Mouse (Mus musculus): Measurements from ENCODE around the gene Gpn3. TPM values are rescaled to one million over a fixed set of nuclear protein-coding genes. Genes with fewer than 3 reads are reported as not detected.

Gpn3 gene
- 10 to 100 TPM; 19.9 to 20.6 TPM for total RNA-seq (2021)

DNA sequence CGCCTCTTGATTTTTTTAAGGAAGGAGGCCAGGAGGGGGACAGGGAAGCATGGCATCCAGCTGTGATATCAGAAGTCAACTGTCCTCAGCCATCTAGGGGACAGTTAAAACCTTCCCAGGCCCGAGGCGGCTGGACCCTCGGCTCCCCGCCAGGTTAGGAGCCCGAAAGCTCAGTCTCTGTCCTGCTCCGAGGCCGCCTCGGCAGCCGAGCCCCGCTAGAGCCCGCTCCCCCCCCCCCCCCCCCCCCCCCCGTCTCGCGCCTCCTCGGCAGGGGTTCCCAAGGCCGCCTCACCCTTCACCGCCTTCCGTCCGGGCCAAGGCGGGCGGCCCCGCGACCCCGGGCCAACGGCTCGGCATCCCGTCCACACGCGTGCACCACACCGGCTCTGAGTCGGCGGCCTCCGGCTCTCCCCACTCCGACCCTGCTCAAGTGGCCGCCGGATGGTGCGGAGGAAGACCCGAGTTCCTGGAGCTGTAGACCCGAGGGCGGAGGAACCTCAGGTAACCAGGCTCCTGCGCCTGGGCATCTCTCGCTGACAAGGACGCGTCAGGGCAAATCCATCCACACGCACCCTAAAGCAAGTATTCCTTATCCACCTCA, at the start of gene Gpn3:
Gene Gpn3 (plus strand): TSS at position 286 of the 601 bp plus-strand sequence.
- intact Hi-C loops (cut with DNase I): no loop called here
- peak; percentile 73 for DNase-seq

DNA sequence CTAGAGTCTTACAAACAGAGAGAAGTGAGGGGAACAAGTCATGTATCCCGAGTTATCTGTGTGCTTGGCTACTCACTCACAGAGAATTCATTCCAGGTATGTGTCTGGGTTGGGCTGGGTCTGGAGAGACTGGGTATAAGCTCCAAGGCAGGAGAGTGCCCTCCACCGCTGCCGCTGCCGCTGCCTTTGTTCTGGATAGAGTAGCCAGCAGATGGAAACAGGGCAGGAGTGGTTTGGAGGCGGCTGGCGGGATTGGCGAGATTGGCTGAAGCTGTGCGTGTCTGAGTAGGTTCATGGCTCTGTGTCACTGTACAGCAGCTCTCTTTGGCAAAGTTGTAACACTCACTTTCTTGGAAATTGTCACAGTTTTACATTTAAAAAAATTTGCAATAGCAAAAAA, 48.2 kb upstream of the Gpn3 start:
- intact Hi-C loops (cut with DNase I): no loop called here

GRCm38 (mm10) chr5:122324608-122325431, 46.9 kb upstream of the Gpn3 start:
- intact Hi-C loops (cut with DNase I): no loop called here
- peak; percentile 17 for DNase-seq

More for the DNA sequence above, 48.2 kb upstream of the Gpn3 start:
- DNase-seq: no peak

- intact Hi-C loops (cut with DNase I): no loop called here
- no peak for DNase-seq
Measured at GRCm38 (mm10) chr5:122325477-122325876, 46.2 kb upstream of the Gpn3 start.

DNA sequence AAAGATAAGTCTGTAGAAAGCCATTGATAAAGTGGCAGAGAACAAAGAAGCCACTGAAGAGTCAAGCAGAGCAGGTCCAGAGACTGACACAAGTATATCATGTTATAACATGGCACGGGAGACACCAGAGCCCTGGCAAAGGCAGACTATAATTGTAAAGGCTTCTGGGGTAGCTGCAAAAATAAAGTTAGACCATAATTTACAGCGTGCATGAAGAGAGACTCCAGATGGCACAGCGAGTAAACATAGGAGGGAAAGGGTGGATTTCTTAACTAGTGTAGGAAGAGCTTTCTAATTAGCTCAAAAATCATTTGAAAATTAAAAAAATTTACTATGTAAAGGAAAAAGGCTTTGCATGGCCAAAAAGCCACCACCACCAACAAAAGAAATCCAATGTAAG, 44.4 kb upstream of the Gpn3 start:
- DNase-seq: no peak
- intact Hi-C loops (cut with DNase I): no loop called here

DNA sequence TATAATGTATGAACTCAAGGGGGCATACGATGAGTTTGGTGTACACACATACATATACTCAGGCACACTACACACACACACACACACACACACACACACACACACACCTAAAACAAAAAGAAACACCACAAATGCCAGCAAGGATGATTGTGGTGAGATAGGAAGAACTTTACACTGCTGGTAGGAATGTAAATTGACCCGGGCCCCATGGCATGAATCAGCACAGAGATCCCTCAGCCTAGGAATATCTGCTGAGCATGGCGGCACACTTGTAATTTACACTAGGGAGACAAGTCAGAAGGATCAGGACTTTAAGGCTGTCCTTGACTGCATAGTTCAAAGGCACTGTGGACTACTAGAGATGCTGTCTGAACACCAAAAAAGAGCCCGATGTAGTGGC, 41.4 kb upstream of the Gpn3 start:
- intact Hi-C loops (cut with DNase I): no loop called here
- DNase-seq: no peak

GRCm38 (mm10) chr5:122334682-122335081, 37.0 kb upstream of the Gpn3 start:
- intact Hi-C loops (cut with DNase I): no loop called here
- no peak for DNase-seq

DNA sequence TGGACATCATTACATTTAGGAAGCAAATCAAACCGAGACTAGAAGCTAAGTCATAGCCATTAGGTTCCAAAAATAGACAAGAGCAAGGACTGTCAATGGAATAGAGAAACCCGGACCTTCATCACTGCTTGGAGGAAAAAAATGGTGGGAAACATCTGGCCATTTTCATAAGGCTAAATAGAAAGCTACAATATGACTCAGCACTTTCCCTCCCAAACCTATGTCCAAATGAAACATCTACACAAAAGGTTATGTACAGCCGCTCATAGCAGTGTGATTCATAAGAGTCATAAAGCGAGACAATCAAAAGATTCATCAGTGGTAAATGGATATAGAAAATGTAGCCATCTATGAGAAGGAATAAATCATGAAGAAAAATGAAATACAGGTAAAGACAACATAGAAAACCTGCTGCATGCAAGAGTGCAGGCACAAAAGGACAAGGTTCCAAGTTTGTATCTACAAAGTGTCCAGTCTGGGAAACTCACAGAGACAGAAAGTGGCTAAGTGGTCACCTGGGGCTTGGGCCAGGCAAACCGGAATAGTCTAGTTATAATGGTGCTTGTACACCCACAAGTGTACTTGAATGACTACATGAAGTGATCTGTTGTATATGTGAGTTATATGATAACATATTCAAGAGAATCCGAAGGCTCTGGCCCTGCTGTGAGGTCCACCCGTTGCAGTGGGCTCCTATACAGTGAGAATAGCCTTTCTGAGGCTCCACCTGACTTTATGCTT, 35.0 kb upstream of the Gpn3 start:
- intact Hi-C loops (cut with DNase I): no loop called here
- DNase-seq: no peak

- no peak for DNase-seq
- intact Hi-C loops (cut with DNase I): loop anchor here (5.0 kb wide), 1 partner anchor 211 kb away; no protein-coding TSS in a partner anchor
Measured at GRCm38 (mm10) chr5:122342874-122343273, 28.8 kb upstream of the Gpn3 start.

DNA sequence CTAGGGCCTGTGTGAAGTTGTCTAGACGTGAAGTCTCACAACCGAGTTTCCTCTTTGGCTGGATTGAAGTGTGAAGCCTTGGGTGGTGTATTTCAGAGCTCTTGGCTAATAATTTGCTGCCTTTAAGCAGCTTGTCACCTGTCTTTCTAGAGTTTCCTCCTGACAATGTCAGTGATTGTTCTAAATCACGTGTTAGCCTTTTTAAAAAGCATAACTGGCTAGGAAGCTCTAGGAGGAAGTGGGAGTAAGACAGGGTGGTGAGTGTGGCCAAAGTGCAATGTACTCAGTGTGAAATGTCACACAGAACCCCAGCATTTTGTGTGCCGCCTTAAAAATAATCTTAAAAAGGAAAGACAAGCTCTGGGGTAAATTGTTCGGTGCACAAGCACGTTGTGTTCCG, 27.9 kb upstream of the Gpn3 start:
- no peak for DNase-seq
- intact Hi-C loops (cut with DNase I): loop anchor here (2.0 to 5.0 kb wide), 2 partner anchors 77 to 211 kb away; no protein-coding TSS in a partner anchor

DNA sequence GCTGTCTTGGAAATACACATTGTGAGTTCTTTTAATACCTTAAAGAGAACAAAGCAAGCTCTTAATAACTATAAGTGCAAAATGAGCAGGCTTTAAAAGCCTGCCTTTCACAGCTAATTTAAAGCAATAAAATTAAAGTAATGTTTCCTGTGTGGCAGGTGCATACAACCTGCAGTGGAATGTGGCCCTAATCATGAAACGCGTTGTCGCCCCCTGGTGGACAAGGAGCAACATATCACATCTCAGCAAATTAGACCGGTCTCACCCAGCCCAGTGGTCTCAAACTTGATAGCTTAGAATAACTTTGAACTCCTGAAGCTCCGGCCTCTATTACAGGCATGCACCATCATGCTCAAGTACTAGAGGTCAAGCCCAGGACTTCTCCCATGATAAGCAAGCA, 27.4 kb upstream of the Gpn3 start:
- peak; percentile 78 for DNase-seq
- intact Hi-C loops (cut with DNase I): loop anchor here (2.0 to 5.0 kb wide), 2 partner anchors 77 to 212 kb away; no protein-coding TSS in a partner anchor

GRCm38 (mm10) chr5:122345777-122346176, 25.9 kb upstream of the Gpn3 start:
- peak; percentile 8 for DNase-seq
- intact Hi-C loops (cut with DNase I): loop anchor here (2.0 kb wide), 1 partner anchor 79 kb away; no protein-coding TSS in a partner anchor

- intact Hi-C loops (cut with DNase I): no loop called here
- peak; percentile 98 for DNase-seq
Measured at GRCm38 (mm10) chr5:122353807-122354491, 17.7 kb upstream of the Gpn3 start, which contains the start of the genes Rad9b and Vps29. Rad9b (minus strand) TSS chr5:122354233. Vps29 (plus strand) TSS chr5:122354369.

- intact Hi-C loops (cut with DNase I): no loop called here
- no peak for DNase-seq
Measured at GRCm38 (mm10) chr5:122354492-122355067, 17.1 kb upstream of the Gpn3 start.

DNA sequence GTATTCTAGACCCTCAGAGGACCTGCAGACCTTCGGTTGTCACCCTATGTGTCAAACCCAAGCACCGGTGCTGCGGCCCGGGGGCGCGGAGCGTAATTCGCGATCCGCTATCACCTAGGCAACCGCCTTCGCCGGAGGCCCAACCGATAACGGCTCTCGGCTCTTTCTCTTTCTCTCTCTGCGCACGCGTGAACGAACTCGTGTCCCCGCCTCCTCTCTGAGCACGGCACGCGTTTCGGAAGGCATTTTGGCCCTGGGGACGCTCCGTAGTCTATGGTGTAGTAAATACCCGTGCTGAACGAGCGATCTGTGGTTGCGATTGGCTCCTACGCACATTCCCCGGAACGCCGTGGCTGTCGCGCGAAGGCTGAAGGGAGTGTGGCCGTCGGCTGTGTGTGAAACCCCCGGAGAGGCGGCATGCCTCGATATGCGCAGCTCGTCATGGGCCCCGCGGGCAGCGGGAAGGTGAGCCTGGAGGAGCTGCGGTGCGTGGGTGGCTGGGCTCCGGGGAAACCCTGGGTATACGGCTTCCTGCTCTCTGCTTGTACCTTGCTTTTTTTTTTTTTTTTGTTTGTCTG, 605 bp downstream of the Gpn3 start, which contains the start of gene Fam216a:
Gene Fam216a (minus strand): TSS at position 173 of the 578 bp plus-strand sequence.
- DNase-seq: peak; percentile 99
- intact Hi-C loops (cut with DNase I): no loop called here

DNA sequence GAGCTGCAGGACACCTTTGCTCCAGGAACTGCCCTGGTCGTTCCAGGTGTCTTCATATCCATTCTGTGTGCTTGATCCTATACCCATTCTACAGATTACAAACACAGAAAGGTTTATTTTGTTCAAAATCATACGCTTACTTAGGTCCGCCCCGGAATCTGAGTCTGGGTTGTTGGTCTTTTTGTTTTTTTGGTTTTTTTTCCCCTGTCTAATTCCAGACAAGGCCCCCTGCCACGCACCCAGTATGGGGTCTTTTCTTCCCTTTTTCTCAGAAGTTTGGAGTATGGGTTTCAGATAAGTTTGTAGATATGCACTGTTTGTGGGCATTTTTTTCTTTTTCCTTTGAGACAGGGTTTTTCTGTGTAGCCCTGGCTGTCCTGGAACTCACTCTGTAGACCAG, 1.2 kb downstream of the Gpn3 start:
- intact Hi-C loops (cut with DNase I): no loop called here
- DNase-seq: no peak

DNA sequence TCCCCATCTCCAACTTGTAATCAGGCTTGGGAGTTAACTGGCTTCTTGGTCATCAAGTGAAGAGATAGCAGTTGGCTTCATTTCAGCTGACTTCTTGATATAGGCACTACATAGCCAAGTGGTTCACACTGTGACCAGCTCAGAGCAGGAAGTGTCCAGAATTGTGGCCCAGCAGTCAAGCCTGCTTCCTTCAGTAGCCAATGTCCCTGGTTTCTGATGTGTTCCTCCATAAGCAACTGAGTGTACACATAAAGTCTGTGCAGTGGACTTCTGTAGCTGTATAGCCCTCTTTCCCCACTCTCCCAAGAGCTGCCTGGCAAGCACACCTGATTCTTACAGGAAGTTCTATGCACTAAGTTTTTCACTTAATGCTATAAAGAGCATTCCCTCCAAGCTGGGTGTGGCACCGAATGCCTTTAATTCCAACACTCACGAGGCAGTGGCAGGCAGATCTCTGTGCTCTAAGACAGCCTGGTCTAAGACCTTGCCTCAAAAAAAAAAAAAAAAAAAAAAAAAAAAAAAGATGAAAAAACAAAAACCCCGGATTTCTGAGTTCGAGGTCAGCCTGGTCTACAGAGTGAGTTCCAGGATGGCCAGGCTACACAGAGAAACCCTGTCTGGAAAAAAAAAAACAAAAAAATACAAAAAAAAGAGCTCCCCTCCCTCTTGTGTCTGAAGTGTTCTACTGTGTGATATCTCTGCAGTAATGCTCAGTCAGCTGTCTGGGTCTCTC, 5.6 kb downstream of the Gpn3 start:
- intact Hi-C loops (cut with DNase I): no loop called here
- no peak for DNase-seq

DNA sequence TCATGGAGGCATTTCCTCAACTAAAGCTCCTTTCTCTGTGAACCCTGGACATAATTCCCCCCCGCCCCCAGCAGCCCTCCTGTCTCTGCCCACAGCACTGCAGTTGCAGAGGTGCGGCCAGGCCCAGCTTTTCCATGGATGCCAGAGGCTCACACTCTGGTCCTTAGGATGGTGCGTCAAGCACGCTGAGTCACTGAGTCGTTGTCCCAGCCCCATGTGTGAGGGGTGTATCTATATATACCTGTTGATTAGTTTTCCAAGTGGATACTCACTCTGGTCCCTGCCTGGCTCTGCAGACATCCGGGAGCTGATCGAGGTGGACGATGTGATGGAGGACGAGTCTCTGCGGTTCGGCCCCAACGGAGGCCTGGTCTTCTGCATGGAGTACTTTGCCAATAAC, 6.5 kb downstream of the Gpn3 start:
- DNase-seq: no peak
- intact Hi-C loops (cut with DNase I): no loop called here
